Mouse (Mus musculus): ENCODE measurements around the gene Ksr1. TPM values are rescaled to one million over a fixed set of nuclear protein-coding genes. Genes with fewer than 3 reads are reported as not detected.

Gene Ksr1
- total and polyA plus RNA-seq, 3 experiments, result 22.5 to 73.1 (median 61.2) TPM

GRCm38 (mm10) chr11:79176687-79177086 lies 30.5 kb upstream of the Ksr1 start:
- in situ Hi-C loops (cut with MboI; ENCODE audit: low pct_ligation_motif_present, low pct_unique_long_range_greater_than_20kb, low sequenced_read_pairs) (no loop called here), dilution Hi-C loops (cut with MboI; ENCODE audit: extremely low pct_ligation_motif_present, extremely low pct_unique_long_range_greater_than_20kb, low sequenced_read_pairs) (no loop called here)
- Histone ChIP-seq H3K36me3 (replicated peaks in 1 of 2; ENCODE audit: control insufficient read depth in 1 of 2, insufficient read depth in 1 of 2, low read length in 1 of 2) (no peaks in the 10 kb centered on the region), H3K4me2 (ENCODE audit: insufficient read depth, low read depth, poor library complexity, severe bottlenecking) (no peak overlapping the region), H3K9ac (ENCODE audit: insufficient read depth, low read depth) (no peak overlapping the region), H3K27me3 (replicated peaks) (peaks cover 8% of the 10 kb centered on the region), H3K4me3 (replicated peaks in 1 of 3; ENCODE audit: low read depth in 2 of 3, low read length in 2 of 3, poor library complexity in 1 of 3) (no peak overlapping the region), H3K9me3 (replicated peaks; ENCODE audit: low read length) (peaks cover 11% of the 10 kb centered on the region), H3K4me1 (ENCODE audit: control insufficient read depth in 1 of 2, insufficient read depth in 2 of 2) (no peaks in the 10 kb centered on the region; a peak in 1 of 4 replicates), H3K79me2 (replicated peaks; ENCODE audit: control insufficient read depth, extremely low read depth, insufficient read depth, poor library complexity, severe bottlenecking) (no peaks in the 10 kb centered on the region), H3K27ac (ENCODE audit: insufficient read depth, low read depth) (no peak overlapping the region)
- TF ChIP-seq USF2 (conservative IDR thresholded peaks at IDR 0.05; ENCODE audit: low read depth, low read length) (no peak), IRF4 (IDR thresholded peaks at IDR 0.05; ENCODE audit: low read depth, low read length) (no peak), ZNF384 (IDR thresholded peaks at IDR 0.05; ENCODE audit: low read depth, low read length) (no peak), USF1 (IDR thresholded peaks at IDR 0.05; ENCODE audit: low read depth, low read length) (no peak), RCOR1 (conservative IDR thresholded peaks at IDR 0.05; ENCODE audit: low read depth, low read length) (no peak), JUND (conservative IDR thresholded peaks at IDR 0.05; ENCODE audit: low read depth, low read length) (no peak), KAT2A (IDR thresholded peaks at IDR 0.05; ENCODE audit: insufficient replicate concordance, low read length) (no peak), ELF1 (IDR thresholded peaks at IDR 0.05; ENCODE audit: low read depth, low read length) (no peak), POLR2A (IDR thresholded peaks at IDR 0.05; ENCODE audit: low read depth, low read length) (no peak)
- no peak for DNase-seq (ENCODE audit: extremely low read depth)

GRCm38 (mm10) chr11:79172054-79172453 lies 25.8 kb upstream of the Ksr1 start:
- H3K27ac ChIP-seq (ENCODE audit: insufficient read depth, low read depth), result no peak overlapping the region
- dilution Hi-C loops (cut with MboI; ENCODE audit: extremely low pct_ligation_motif_present, extremely low pct_unique_long_range_greater_than_20kb, low sequenced_read_pairs), result no loop called here
- H3K4me2 ChIP-seq (ENCODE audit: insufficient read depth, low read depth, poor library complexity, severe bottlenecking), result no peak overlapping the region
- H3K9me3 ChIP-seq (replicated peaks; ENCODE audit: low read length), result peaks cover 7% of the 10 kb centered on the region
- TF ChIP-seq MAX (IDR thresholded peaks at IDR 0.05; ENCODE audit: low read length) (no peak), POLR2AphosphoS2 (IDR thresholded peaks at IDR 0.05; ENCODE audit: low read depth, low read length) (no peak), USF1 (IDR thresholded peaks at IDR 0.05; ENCODE audit: low read depth, low read length) (no peak), NRF1 (IDR thresholded peaks at IDR 0.05; ENCODE audit: low read depth, low read length) (no peak)
- no peak overlapping the region for H3K4me3 ChIP-seq (replicated peaks in 1 of 3; ENCODE audit: low read depth in 2 of 3, low read length in 2 of 3, poor library complexity in 1 of 3)
- H3K79me2 ChIP-seq (replicated peaks; ENCODE audit: control insufficient read depth, extremely low read depth, insufficient read depth, poor library complexity, severe bottlenecking), result no peaks in the 10 kb centered on the region
- no peak overlapping the region for H3K9ac ChIP-seq (ENCODE audit: insufficient read depth, low read depth)
- no peaks in the 10 kb centered on the region; a peak in 1 of 4 replicates for H3K4me1 ChIP-seq (ENCODE audit: control insufficient read depth in 1 of 2, insufficient read depth in 2 of 2)
- in situ Hi-C loops (cut with MboI; ENCODE audit: low pct_ligation_motif_present, low pct_unique_long_range_greater_than_20kb, low sequenced_read_pairs), result no loop called here
- no peaks in the 10 kb centered on the region for H3K36me3 ChIP-seq (replicated peaks in 1 of 2; ENCODE audit: control insufficient read depth in 1 of 2, insufficient read depth in 1 of 2, low read length in 1 of 2)
- DNase-seq (ENCODE audit: extremely low read depth), result no peak
- peaks cover 4% of the 10 kb centered on the region for H3K27me3 ChIP-seq (replicated peaks)

- H3K9ac ChIP-seq (ENCODE audit: insufficient read depth, low read depth), result no peak overlapping the region
- dilution Hi-C loops (cut with MboI; ENCODE audit: extremely low pct_ligation_motif_present, extremely low pct_unique_long_range_greater_than_20kb, low sequenced_read_pairs), result no loop called here
- H3K4me2 ChIP-seq (ENCODE audit: insufficient read depth, low read depth, poor library complexity, severe bottlenecking), result no peak overlapping the region
- no peak for TF ChIP-seq TBP (conservative IDR thresholded peaks at IDR 0.05; ENCODE audit: low read depth, low read length)
- TF ChIP-seq NELFE (IDR thresholded peaks at IDR 0.05; ENCODE audit: low read depth, low read length), result no peak
- TF ChIP-seq USF2 (conservative IDR thresholded peaks at IDR 0.05; ENCODE audit: low read depth, low read length), result no peak
- TF ChIP-seq RAD21 (IDR thresholded peaks at IDR 0.05; ENCODE audit: low read depth, low read length), result no peak
- no peak for TF ChIP-seq MEF2A (IDR thresholded peaks at IDR 0.05; ENCODE audit: borderline replicate concordance, low read depth, low read length)
- no peak for TF ChIP-seq CHD2 (IDR thresholded peaks at IDR 0.05; ENCODE audit: low read length)
- no peak for TF ChIP-seq NRF1 (IDR thresholded peaks at IDR 0.05; ENCODE audit: low read depth, low read length)
- TF ChIP-seq JUND (conservative IDR thresholded peaks at IDR 0.05; ENCODE audit: low read depth, low read length), result no peak
- no peak for TF ChIP-seq USF1 (IDR thresholded peaks at IDR 0.05; ENCODE audit: low read depth, low read length)
- TF ChIP-seq E2F4 (IDR thresholded peaks at IDR 0.05; ENCODE audit: insufficient replicate concordance, low read depth, low read length), result no peak
- TF ChIP-seq JUN (IDR thresholded peaks at IDR 0.05; ENCODE audit: insufficient read depth, low read depth, low read length), result no peak
- no peak for TF ChIP-seq ETS1 (conservative IDR thresholded peaks at IDR 0.05; ENCODE audit: low read depth, low read length)
- H3K36me3 ChIP-seq (replicated peaks in 1 of 2; ENCODE audit: control insufficient read depth in 1 of 2, insufficient read depth in 1 of 2, low read length in 1 of 2), result no peaks in the 10 kb centered on the region
- H3K27me3 ChIP-seq (replicated peaks), result peaks cover 2% of the 10 kb centered on the region
- H3K4me1 ChIP-seq (ENCODE audit: control insufficient read depth in 1 of 2, insufficient read depth in 2 of 2), result no peaks in the 10 kb centered on the region
- H3K79me2 ChIP-seq (replicated peaks; ENCODE audit: control insufficient read depth, extremely low read depth, insufficient read depth, poor library complexity, severe bottlenecking), result no peaks in the 10 kb centered on the region
- H3K4me3 ChIP-seq (replicated peaks in 1 of 3; ENCODE audit: low read depth in 2 of 3, low read length in 2 of 3, poor library complexity in 1 of 3), result no peak overlapping the region
- H3K9me3 ChIP-seq (replicated peaks; ENCODE audit: low read length), result no peaks in the 10 kb centered on the region
- DNase-seq (ENCODE audit: extremely low read depth), result no peak
- in situ Hi-C loops (cut with MboI; ENCODE audit: low pct_ligation_motif_present, low pct_unique_long_range_greater_than_20kb, low sequenced_read_pairs), result no loop called here
- H3K27ac ChIP-seq (ENCODE audit: insufficient read depth, low read depth), result no peak overlapping the region
Observed at GRCm38 (mm10) chr11:79166582-79167300, 20.5 kb upstream of the Ksr1 start.
